Mouse (Mus musculus): Measurements from ENCODE around the gene Cacna1c. TPM values are rescaled to one million over a fixed set of nuclear protein-coding genes. Genes with fewer than 3 reads are reported as not detected.

Gene Cacna1c
- polyA plus RNA-seq, 1 experiment from 2014 or later = 7.1 TPM

DNA sequence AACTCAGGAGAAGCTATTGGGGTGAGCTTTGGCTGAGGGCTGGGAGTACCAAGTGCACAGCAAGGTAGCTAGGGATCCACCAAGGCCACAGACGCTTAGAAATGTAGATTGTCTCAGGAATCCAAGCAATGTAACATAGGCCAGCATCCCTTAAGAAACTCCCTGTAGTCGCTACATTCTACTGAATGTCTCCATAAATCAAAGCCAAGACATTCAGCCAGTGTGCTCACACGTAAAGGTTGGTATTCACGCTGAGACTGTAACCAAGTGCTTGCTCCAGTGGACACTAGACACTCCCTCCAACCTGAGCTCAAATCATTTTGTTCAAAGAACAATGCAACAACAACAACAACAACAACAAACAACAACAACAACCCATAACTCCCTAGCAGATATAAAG, 368.0 kb downstream of the Cacna1c start:
- Histone ChIP-seq H3K9ac (replicated peaks; ENCODE audit: low read length) (no peak overlapping the region), H3K4me3 (replicated peaks; ENCODE audit: low read depth, low read length) (no peak overlapping the region), H3K9me3 (ENCODE audit: control insufficient read depth, low read length) (no peaks in the 10 kb centered on the region), H3K4me2 (ENCODE audit: low read length) (no peak overlapping the region), H3K27ac (replicated peaks; ENCODE audit: low read depth, low read length) (no peak overlapping the region; the same call in 1 of the 2 replicates), H3K36me3 (ENCODE audit: control insufficient read depth, insufficient read depth, low read length) (no peaks in the 10 kb centered on the region), H3K4me1 (ENCODE audit: control insufficient read depth, insufficient read depth, low read length) (peaks cover 10% of the 10 kb centered on the region; the same call in 1 of the 2 replicates), H3K27me3 (ENCODE audit: control insufficient read depth, insufficient read depth, low read length) (no peaks in the 10 kb centered on the region)
- DNase-seq = no peak
- 90% methylated on average over 4 of the region's 4 CpGs for WGBS
- ATAC-seq (ENCODE audit: low FRiP score, low TSS enrichment) = no peak

DNA sequence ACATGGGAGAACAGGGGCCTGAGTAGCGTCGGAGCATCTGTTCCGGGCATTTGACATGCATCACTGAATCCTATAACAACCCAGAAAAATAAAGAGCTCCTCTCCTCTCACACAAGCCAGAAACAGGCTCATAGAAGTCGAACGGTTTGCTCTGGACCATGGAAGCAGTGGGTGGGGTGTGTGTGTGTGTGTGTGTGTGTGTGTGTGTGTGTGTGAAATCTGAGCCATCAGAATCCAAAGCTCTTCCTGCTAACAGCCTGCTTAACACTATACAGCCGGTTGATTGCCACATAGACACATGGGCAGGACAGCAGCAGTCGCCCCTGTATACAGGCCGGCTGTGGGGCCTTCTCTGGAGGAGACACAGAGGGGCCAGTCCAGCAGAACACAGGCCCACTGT, 368.7 kb downstream of the Cacna1c start:
- WGBS = 26% methylated on average over 8 of the region's 8 CpGs
- Histone ChIP-seq H3K4me1 (ENCODE audit: control insufficient read depth, insufficient read depth, low read length) (peaks cover 10% of the 10 kb centered on the region; the same call in 1 of the 2 replicates), H3K27ac (replicated peaks; ENCODE audit: low read depth, low read length) (peak overlapping the region; percentile 22; the same call in 1 of the 2 replicates), H3K9me3 (ENCODE audit: control insufficient read depth, low read length) (no peaks in the 10 kb centered on the region), H3K27me3 (ENCODE audit: control insufficient read depth, insufficient read depth, low read length) (no peaks in the 10 kb centered on the region), H3K4me3 (replicated peaks; ENCODE audit: low read depth, low read length) (no peak overlapping the region), H3K9ac (replicated peaks; ENCODE audit: low read length) (no peak overlapping the region), H3K4me2 (ENCODE audit: low read length) (no peak overlapping the region), H3K36me3 (ENCODE audit: control insufficient read depth, insufficient read depth, low read length) (no peaks in the 10 kb centered on the region)
- ATAC-seq (ENCODE audit: low FRiP score, low TSS enrichment) = no peak
- DNase-seq = no peak

DNA sequence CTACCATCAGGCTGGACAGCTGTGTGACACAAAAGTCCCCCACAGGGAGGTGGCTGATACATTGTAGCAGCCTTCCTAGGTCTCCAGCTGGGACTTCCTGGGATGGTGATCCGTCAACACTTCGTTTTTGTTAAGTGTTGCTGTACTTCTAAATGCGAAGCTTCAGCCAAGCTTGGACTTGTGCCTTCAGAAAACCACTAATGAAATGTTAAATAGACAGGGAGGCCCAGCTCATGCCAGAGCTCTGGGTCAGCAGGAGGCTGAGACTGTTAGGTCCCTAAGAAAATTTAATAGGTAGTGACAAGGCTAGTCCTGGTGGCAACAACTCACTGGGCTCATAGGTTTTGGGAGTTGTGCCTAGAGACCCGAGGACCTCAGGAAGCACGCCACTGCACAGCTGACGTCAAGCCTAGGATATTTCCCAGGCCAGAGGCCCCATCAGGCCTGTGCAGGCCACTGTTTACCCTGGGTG, 370.8 kb downstream of the Cacna1c start:
- H3K9me3 ChIP-seq (ENCODE audit: control insufficient read depth, low read length) = no peaks in the 10 kb centered on the region
- 65% methylated on average over 6 of the region's 6 CpGs for WGBS
- DNase-seq = no peak
- no peak for ATAC-seq (ENCODE audit: low FRiP score, low TSS enrichment)
- no peak overlapping the region for H3K4me3 ChIP-seq (replicated peaks; ENCODE audit: low read depth, low read length)
- H3K4me1 ChIP-seq (ENCODE audit: control insufficient read depth, insufficient read depth, low read length) = peaks cover 10% of the 10 kb centered on the region; the same call in 1 of the 2 replicates
- H3K36me3 ChIP-seq (ENCODE audit: control insufficient read depth, insufficient read depth, low read length) = no peaks in the 10 kb centered on the region
- no peak overlapping the region for H3K4me2 ChIP-seq (ENCODE audit: low read length)
- H3K9ac ChIP-seq (replicated peaks; ENCODE audit: low read length) = no peak overlapping the region
- H3K27me3 ChIP-seq (ENCODE audit: control insufficient read depth, insufficient read depth, low read length) = no peaks in the 10 kb centered on the region
- no peak overlapping the region for H3K27ac ChIP-seq (replicated peaks; ENCODE audit: low read depth, low read length)

DNA sequence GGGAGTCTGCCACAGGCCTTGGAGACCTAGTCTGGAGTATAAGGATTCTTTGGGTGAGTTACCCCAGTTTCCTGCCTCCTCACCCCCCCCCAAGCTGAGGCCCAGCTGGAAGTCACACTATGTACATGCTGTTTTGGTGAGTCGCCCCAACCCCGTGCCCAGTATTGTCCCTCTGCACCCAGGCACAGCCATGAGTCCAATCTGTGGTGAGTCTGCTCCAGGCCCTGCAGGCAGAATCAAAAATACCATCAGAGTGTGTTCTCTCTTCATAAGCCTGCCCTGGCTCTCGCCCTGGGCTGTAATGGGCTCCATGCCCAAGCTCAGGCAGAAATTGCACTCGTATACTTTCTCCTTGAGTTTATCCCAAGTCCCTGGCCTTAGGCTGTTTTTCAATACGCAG, 374.7 kb downstream of the Cacna1c start:
- H3K9ac ChIP-seq (replicated peaks; ENCODE audit: low read length) = no peak overlapping the region
- no peaks in the 10 kb centered on the region for H3K27me3 ChIP-seq (ENCODE audit: control insufficient read depth, insufficient read depth, low read length)
- no peaks in the 10 kb centered on the region for H3K4me1 ChIP-seq (ENCODE audit: control insufficient read depth, insufficient read depth, low read length)
- no peak overlapping the region for H3K4me3 ChIP-seq (replicated peaks; ENCODE audit: low read depth, low read length)
- ATAC-seq (ENCODE audit: low FRiP score, low TSS enrichment) (no peak), DNase-seq (no peak)
- H3K9me3 ChIP-seq (ENCODE audit: control insufficient read depth, low read length) = no peaks in the 10 kb centered on the region
- no peaks in the 10 kb centered on the region for H3K36me3 ChIP-seq (ENCODE audit: control insufficient read depth, insufficient read depth, low read length)
- 86% methylated on average over 5 of the region's 5 CpGs for WGBS
- no peak overlapping the region for H3K4me2 ChIP-seq (ENCODE audit: low read length)
- no peak overlapping the region for H3K27ac ChIP-seq (replicated peaks; ENCODE audit: low read depth, low read length)

DNA sequence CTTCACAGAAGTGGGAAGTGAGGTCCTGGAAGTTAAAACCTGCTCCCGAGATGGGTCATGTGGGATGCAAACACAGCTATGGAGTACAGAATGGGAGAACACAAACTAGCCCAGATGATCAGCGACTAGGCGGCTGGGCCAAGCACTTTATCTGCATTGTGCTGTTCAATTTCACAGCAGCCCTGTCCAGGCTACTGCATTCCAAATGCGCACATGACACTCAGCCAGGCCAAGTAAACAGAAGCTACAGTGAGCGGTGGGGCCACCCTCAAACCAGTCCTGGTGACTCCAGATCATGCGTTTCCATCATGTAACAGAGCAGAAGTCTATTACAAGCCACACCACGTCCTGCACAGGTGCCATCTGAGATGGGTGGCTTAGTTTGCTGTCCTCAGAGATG, 376.6 kb downstream of the Cacna1c start:
- Histone ChIP-seq H3K27me3 (ENCODE audit: control insufficient read depth, insufficient read depth, low read length) (no peaks in the 10 kb centered on the region), H3K9ac (replicated peaks; ENCODE audit: low read length) (no peak overlapping the region), H3K4me3 (replicated peaks; ENCODE audit: low read depth, low read length) (no peak overlapping the region), H3K9me3 (ENCODE audit: control insufficient read depth, low read length) (no peaks in the 10 kb centered on the region), H3K4me1 (ENCODE audit: control insufficient read depth, insufficient read depth, low read length) (no peaks in the 10 kb centered on the region), H3K36me3 (ENCODE audit: control insufficient read depth, insufficient read depth, low read length) (no peaks in the 10 kb centered on the region), H3K27ac (replicated peaks; ENCODE audit: low read depth, low read length) (no peak overlapping the region), H3K4me2 (ENCODE audit: low read length) (no peak overlapping the region)
- 87% methylated on average over 7 of the region's 7 CpGs for WGBS
- ATAC-seq (ENCODE audit: low FRiP score, low TSS enrichment) (no peak), DNase-seq (no peak)

DNA sequence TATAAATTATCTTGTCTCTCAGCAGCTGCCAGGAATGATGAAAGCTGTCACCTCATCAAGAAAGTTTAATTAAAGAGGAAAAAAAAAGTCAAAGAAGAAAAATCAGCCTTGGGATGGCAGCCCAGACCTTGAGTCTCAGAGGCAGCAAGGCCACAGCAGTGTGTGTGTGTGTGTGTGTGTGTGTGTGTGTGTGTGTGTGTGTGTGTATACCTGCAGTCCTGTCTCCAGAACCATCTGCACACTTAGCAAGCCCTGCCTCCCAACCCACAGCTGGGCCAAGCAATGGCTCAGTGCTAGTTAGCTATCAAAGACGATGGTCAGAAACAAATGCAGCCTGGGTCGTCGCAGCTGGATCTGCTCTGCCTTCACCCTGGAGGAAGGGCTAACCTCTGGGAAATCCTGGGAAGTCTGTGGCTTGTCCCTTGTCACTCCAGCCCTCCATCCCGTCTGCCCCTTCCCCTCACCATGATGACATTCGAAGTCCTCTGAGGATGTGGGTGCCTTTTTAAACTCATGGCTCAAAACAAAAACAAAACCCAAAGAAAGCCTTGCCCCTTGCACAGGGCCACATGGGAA, 378.2 kb downstream of the Cacna1c start:
- no peaks in the 10 kb centered on the region for H3K36me3 ChIP-seq (ENCODE audit: control insufficient read depth, insufficient read depth, low read length)
- H3K9ac ChIP-seq (replicated peaks; ENCODE audit: low read length) = no peak overlapping the region
- H3K27ac ChIP-seq (replicated peaks; ENCODE audit: low read depth, low read length) = no peak overlapping the region
- no peak overlapping the region for H3K4me2 ChIP-seq (ENCODE audit: low read length)
- H3K9me3 ChIP-seq (ENCODE audit: control insufficient read depth, low read length) = no peaks in the 10 kb centered on the region
- 69% methylated on average over 5 of the region's 5 CpGs for WGBS
- H3K4me1 ChIP-seq (ENCODE audit: control insufficient read depth, insufficient read depth, low read length) = no peaks in the 10 kb centered on the region
- DNase-seq (no peak), ATAC-seq (ENCODE audit: low FRiP score, low TSS enrichment) (no peak)
- H3K4me3 ChIP-seq (replicated peaks; ENCODE audit: low read depth, low read length) = no peak overlapping the region
- H3K27me3 ChIP-seq (ENCODE audit: control insufficient read depth, insufficient read depth, low read length) = no peaks in the 10 kb centered on the region

DNA sequence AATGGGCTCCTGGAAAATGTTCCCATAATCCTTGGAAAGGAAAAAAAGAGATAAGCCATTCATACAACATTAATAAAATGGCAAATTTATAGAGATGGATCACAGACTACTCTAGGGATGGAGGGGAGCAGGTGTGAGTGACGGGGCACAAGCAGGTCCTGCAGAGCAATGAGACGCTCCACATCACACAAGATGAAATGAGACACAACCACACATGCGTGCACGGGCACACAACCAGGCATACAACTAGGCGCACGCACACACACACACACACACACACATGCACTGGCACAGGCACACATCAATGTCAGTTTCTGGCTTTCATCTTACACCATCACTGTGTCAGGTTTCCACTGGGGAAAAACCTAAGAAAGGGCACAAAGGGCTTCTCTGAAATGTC, 380.0 kb downstream of the Cacna1c start:
- no peak overlapping the region for H3K4me3 ChIP-seq (replicated peaks; ENCODE audit: low read depth, low read length)
- H3K4me2 ChIP-seq (ENCODE audit: low read length) = no peak overlapping the region
- no peak for ATAC-seq (ENCODE audit: low FRiP score, low TSS enrichment)
- no peak overlapping the region for H3K27ac ChIP-seq (replicated peaks; ENCODE audit: low read depth, low read length)
- H3K27me3 ChIP-seq (ENCODE audit: control insufficient read depth, insufficient read depth, low read length) = no peaks in the 10 kb centered on the region
- H3K4me1 ChIP-seq (ENCODE audit: control insufficient read depth, insufficient read depth, low read length) = no peaks in the 10 kb centered on the region
- 77% methylated on average over 6 of the region's 6 CpGs for WGBS
- DNase-seq = no peak
- no peaks in the 10 kb centered on the region for H3K9me3 ChIP-seq (ENCODE audit: control insufficient read depth, low read length)
- no peak overlapping the region for H3K9ac ChIP-seq (replicated peaks; ENCODE audit: low read length)
- H3K36me3 ChIP-seq (ENCODE audit: control insufficient read depth, insufficient read depth, low read length) = no peaks in the 10 kb centered on the region

DNA sequence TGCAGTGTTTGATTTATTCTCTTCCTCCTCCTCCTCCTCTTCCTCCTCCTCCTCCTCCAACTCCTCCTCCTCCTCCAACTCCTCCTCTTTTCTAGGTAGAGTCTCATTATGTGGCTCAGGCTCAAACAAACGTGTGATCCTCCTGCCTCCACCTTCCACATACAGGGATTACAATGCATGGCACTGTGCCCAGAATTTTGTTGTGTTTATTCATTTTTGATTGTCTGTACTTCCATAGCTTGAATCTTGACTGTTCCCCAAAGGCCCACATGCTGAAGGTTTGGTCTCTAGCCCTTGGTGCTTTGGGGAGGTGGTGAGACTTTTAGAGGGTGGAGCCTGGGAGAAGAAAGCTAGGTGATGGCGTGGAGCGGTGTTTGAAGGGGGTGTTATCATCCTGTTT, 383.7 kb downstream of the Cacna1c start:
- no peak overlapping the region for H3K4me3 ChIP-seq (replicated peaks; ENCODE audit: low read depth, low read length)
- H3K9me3 ChIP-seq (ENCODE audit: control insufficient read depth, low read length) = no peaks in the 10 kb centered on the region
- peaks cover 8% of the 10 kb centered on the region; the same call in 1 of the 2 replicates for H3K4me1 ChIP-seq (ENCODE audit: control insufficient read depth, insufficient read depth, low read length)
- ATAC-seq (ENCODE audit: low FRiP score, low TSS enrichment) = no peak
- no peak overlapping the region for H3K4me2 ChIP-seq (ENCODE audit: low read length)
- WGBS = 69% methylated on average over 3 of the region's 3 CpGs
- DNase-seq = no peak
- no peak overlapping the region for H3K9ac ChIP-seq (replicated peaks; ENCODE audit: low read length)
- H3K27ac ChIP-seq (replicated peaks; ENCODE audit: low read depth, low read length) = no peak overlapping the region
- H3K27me3 ChIP-seq (ENCODE audit: control insufficient read depth, insufficient read depth, low read length) = no peaks in the 10 kb centered on the region
- H3K36me3 ChIP-seq (ENCODE audit: control insufficient read depth, insufficient read depth, low read length) = no peaks in the 10 kb centered on the region

DNA sequence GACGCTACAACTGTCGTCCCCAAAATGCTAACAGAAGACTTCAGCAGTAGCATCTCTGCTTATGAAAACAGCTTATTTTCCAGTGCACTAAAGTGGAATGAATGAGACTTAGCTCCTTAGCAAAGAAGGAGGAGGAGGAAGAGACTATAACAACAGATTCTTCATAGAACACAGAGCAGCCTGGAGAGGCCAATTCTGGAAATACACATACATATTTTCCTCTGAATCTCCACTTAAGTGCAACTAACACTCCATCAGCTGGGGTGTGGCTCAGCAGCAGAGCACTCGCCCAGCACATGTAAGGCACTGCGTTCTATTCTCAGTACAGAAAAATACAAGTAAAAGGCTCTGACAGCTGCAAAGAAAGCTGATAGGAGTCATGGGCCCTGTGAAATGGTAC, 384.2 kb downstream of the Cacna1c start:
- Histone ChIP-seq H3K36me3 (ENCODE audit: control insufficient read depth, insufficient read depth, low read length) (no peaks in the 10 kb centered on the region), H3K9ac (replicated peaks; ENCODE audit: low read length) (no peak overlapping the region), H3K4me3 (replicated peaks; ENCODE audit: low read depth, low read length) (no peak overlapping the region), H3K27me3 (ENCODE audit: control insufficient read depth, insufficient read depth, low read length) (no peaks in the 10 kb centered on the region), H3K9me3 (ENCODE audit: control insufficient read depth, low read length) (no peaks in the 10 kb centered on the region), H3K4me2 (ENCODE audit: low read length) (no peak overlapping the region), H3K27ac (replicated peaks; ENCODE audit: low read depth, low read length) (no peak overlapping the region), H3K4me1 (ENCODE audit: control insufficient read depth, insufficient read depth, low read length) (peaks cover 8% of the 10 kb centered on the region; the same call in 1 of the 2 replicates)
- DNase-seq = no peak
- WGBS = 93% methylated on average over 4 of the region's 4 CpGs
- ATAC-seq (ENCODE audit: low FRiP score, low TSS enrichment) = no peak

All from midbrain, embryonic 14.5 days (tissue).